Mouse (Mus musculus) cerebellum, adult 2 months (tissue): Measurements from ENCODE around the gene Prr12.
"Not testable (repeated sequence)": the region's sequence is repeated elsewhere in the genome, so short reads cannot be mapped to it uniquely, and the experiment has no call there.

ENCODE experiments used
- CTCF ChIP-seq: fragments of 200-500 bp; IDR thresholded peaks from 2 replicates; pipeline ENCODE4 v1.5.1; 2011; ENCODE audit warnings: low read depth, mild to moderate bottlenecking, control low read depth, low read length, moderate library complexity, borderline replicate concordance; ENCODE audit not compliant: insufficient read depth
- POLR2A ChIP-seq: fragments of 200-500 bp; IDR thresholded peaks from 2 replicates; pipeline ENCODE4 v1.6.1; 2011; ENCODE audit warnings: low read length, control low read depth, borderline replicate concordance; ENCODE audit not compliant: insufficient read depth

DNA sequence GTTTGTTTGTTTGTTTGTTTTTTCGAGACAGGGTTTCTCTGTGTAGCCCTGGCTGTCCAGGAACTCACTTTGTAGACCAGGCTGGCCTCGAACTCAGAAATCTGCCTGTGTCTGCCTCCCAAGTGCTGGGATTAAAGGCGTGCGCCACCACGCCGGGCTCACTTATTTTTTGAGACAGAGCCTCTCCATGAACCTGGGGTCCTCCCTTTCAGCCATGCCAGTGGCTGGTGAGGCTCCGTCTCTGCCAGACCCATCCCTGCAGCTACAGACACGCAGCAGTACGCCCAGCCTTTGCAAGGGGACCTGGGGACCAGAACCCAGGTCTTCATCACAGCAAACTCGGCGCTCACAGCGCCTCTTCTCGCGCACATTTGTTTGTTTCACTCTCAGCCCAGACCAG, 43.3 kb upstream of the Prr12 start:
- not testable (repeated sequence) for TF ChIP-seq CTCF, POLR2A
